Mouse (Mus musculus) brain, adult 10 weeks (tissue): ENCODE results near the gene Klk1b16. TPM values are rescaled to one million over a fixed set of nuclear protein-coding genes. Genes with fewer than 3 reads are reported as not detected.

Source experiments
- polyA plus RNA-seq: library from polyadenylated mRNA; stranded (reverse); fragments of 350-450 nt; fragmentation: Illumina TruSeq; extraction: RNeasy Lipid Tissue Mini Kit (QIAGEN cat#74804); gene quantifications from one replicate; pipeline ENCODE4 v1.2.3, GENCODE M21; 2015; ENCODE audit warnings: low read depth, low replicate concordance

The Klk1b16 gene
- not detected for polyA plus RNA-seq

DNA sequence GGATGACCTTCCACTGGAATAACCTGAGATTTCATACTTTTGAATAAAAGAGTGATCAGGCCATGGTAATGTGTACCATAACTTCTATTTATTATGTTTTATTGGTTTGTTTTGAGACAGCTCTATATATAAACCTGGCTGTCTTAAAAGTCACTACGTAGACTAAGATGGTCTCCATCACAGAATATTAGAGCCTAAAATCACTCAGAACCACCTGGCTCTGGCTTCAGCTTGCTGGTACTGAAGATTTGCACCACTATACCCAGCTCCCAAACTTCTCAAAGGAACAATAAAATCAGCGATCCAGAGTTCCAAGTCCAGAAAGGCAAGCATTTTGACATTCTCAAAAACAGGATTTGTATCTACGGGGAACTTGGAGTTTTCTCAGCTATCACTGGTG lies at the start of gene Klk1b16:
Gene Klk1b16 (plus strand): TSS at position 301 of the 400 bp plus-strand sequence.

GRCm38 (mm10) chr7:44102028-44102427 lies 34.5 kb upstream of the Klk1b16 start, which contains the start of gene Klk1b21:
TSS of gene Klk1b21 (plus strand) at chr7:44102328.

DNA sequence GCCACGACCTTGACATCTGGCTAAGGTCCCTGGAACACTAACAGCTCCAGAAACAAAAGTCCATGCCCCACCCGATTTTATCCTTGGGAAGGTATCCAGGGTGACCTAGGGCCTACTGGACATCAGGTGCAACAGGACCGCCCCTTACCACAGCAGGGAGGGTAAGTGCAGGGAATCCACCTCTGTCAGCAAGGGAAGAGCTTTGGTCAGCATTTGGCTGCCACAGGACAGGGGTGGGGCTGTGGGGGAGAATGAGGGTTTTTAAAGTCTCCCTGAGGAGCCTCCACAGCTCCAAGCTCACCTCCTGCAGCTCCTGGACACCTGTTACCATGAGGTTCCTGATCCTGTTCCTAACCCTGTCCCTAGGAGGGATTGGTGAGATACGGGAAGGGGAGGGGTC lies 24.2 kb upstream of the Klk1b16 start, which contains the start of gene Klk1b22:
Gene Klk1b22 (plus strand): TSS at position 301 of the 400 bp plus-strand sequence.

DNA sequence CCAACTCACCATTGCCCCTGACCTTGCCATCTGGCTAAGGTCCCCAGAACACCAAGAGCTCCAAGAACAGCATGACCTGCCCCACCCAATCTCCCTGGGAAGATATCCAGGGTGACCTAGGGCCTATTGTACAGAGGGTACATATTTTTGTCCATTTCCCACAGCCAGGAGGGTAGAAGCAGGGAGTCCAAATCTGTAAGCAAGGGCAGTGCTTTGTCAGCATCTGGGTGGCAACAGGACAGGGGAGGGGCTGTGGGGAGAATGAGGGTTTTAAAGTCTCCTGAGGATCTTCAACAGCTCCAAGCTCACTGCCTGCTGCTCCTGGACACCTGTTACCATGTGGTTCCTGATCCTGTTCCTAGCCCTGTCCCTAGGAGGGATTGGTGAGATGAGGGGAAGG lies 51.4 kb downstream of the Klk1b16 start, which contains the start of gene Klk1b24:
Gene Klk1b24 (plus strand): TSS at position 301 of the 400 bp plus-strand sequence.

Other genes with a start within 250 kb of the Klk1b16 start
- gene Klk15, start 203.0 kb upstream of the Klk1b16 start, polyA plus RNA-seq = not detected
- not detected for gene Klk1b8, start 186.1 kb upstream of the Klk1b16 start, polyA plus RNA-seq
- not detected for gene Klk1b1, start 170.0 kb upstream of the Klk1b16 start, polyA plus RNA-seq
- not detected for gene Klk1b9, start 160.7 kb upstream of the Klk1b16 start, polyA plus RNA-seq
- not detected for gene Klk1b11, start 140.9 kb upstream of the Klk1b16 start, polyA plus RNA-seq
- not detected for gene Klk1b26, start 124.6 kb upstream of the Klk1b16 start, polyA plus RNA-seq
- not detected for gene Klk1b27, start 84.5 kb upstream of the Klk1b16 start, polyA plus RNA-seq
- gene Klk1b21, start 34.4 kb upstream of the Klk1b16 start, polyA plus RNA-seq = not detected
- gene Klk1b22, start 24.1 kb upstream of the Klk1b16 start, polyA plus RNA-seq = not detected
- gene Klk1b24, start 51.5 kb downstream of the Klk1b16 start, polyA plus RNA-seq = not detected
- gene Klk1b3, start 61.4 kb downstream of the Klk1b16 start, polyA plus RNA-seq = not detected
- gene Klk1b4, start 70.7 kb downstream of the Klk1b16 start, polyA plus RNA-seq = not detected
- not detected for gene Klk1b5, start 79.2 kb downstream of the Klk1b16 start, polyA plus RNA-seq
- gene Klk1, start 88.6 kb downstream of the Klk1b16 start, polyA plus RNA-seq = not detected
- not detected for gene Gm36864, start 99.4 kb downstream of the Klk1b16 start, polyA plus RNA-seq
- 1.4 TPM for gene 1700028J19Rik, start 109.9 kb downstream of the Klk1b16 start, polyA plus RNA-seq
- 69.9 TPM for gene 2410002F23Rik, start 110.0 kb downstream of the Klk1b16 start, polyA plus RNA-seq
- gene Acp4, start 120.6 kb downstream of the Klk1b16 start, polyA plus RNA-seq = not detected
- gene Gm15517, start 124.7 kb downstream of the Klk1b16 start, polyA plus RNA-seq = not detected
- 3.5 TPM for gene Clec11a, start 170.1 kb downstream of the Klk1b16 start, polyA plus RNA-seq
- 128 TPM for gene Shank1, start 173.5 kb downstream of the Klk1b16 start, polyA plus RNA-seq
- 52.4 TPM for gene Syt3, start 247.3 kb downstream of the Klk1b16 start, polyA plus RNA-seq
- 2.1 TPM for gene 1700008O03Rik, start 249.1 kb downstream of the Klk1b16 start, polyA plus RNA-seq